Mouse (Mus musculus): Measurements from ENCODE around the gene Lclat1. TPM values are rescaled to one million over a fixed set of nuclear protein-coding genes. Genes with fewer than 3 reads are reported as not detected.

Lclat1 gene
- polyA plus RNA-seq, 1 experiment from 2014 or later = 12.2 TPM

DNA sequence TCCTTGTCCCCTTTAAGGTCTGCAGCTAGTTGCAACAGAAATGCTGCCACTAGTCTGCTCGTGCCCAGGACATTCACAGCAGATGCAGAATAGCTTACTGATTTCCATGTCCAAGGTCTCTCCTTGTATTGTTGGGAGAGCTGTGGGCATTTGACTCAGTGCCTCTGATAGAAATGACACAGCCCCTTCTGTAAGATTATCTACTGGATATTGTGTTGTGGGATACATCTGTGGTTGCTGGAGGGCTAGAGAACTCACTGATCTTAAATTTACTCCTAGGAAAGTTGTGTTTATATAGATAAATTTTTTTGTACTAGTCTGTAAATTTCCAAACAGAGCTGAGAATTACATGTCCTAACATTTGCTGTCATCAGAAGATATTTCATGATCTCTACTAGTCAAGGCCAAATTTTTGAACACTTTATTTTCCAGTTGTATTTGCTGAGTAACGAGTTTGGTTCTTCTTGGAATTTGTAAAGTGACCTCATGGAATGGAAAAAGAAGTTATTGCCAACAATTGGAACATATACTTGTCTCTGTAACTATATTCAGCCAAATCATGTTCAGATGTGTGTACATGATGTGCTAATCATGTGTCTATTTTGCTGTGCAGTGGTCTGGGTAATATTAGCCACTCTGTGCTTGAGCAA lies 87.4 kb downstream of the Lclat1 start:
- no peaks in the 10 kb centered on the region for H3K4me1 ChIP-seq (ENCODE audit: control insufficient read depth, insufficient read depth, low read length)
- 83% methylated on average over 2 of the region's 2 CpGs for WGBS
- ATAC-seq = no peak
- H3K9ac ChIP-seq (ENCODE audit: low read length) = no peak overlapping the region
- no peaks in the 10 kb centered on the region for H3K9me3 ChIP-seq (replicated peaks; ENCODE audit: control insufficient read depth, low read length)
- H3K4me2 ChIP-seq (ENCODE audit: low read length) = no peak overlapping the region
- DNase-seq (ENCODE audit: low spot score) = no peak
- no peak overlapping the region for H3K27ac ChIP-seq (ENCODE audit: low read depth, low read length)
- H3K27me3 ChIP-seq (replicated peaks; ENCODE audit: control insufficient read depth, insufficient read depth, low read length) = no peaks in the 10 kb centered on the region
- no peaks in the 10 kb centered on the region for H3K36me3 ChIP-seq (ENCODE audit: control insufficient read depth, insufficient read depth, low read length)
- no peak overlapping the region for H3K4me3 ChIP-seq (ENCODE audit: low read depth, low read length)

DNA sequence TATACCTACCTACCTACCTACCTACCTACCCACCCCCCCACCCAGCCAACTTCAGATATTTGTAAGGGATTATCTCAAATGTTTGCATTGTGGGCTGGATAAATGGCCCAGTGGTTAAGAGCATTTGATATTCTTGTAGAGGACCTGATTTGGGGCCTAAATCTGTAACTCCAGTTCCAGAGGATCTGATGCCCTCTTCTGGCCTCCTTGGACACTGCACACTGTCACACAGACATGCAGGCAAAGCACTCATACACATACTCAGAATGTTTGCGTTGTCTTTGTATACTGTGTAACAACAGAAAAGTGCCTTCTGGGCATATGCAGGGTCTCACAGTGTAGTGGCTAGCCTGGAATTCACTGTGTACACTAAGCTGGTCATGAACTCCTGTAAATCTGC lies 88.4 kb downstream of the Lclat1 start:
- Histone ChIP-seq H3K27me3 (replicated peaks; ENCODE audit: control insufficient read depth, insufficient read depth, low read length) (no peaks in the 10 kb centered on the region), H3K9me3 (replicated peaks; ENCODE audit: control insufficient read depth, low read length) (no peaks in the 10 kb centered on the region), H3K4me2 (ENCODE audit: low read length) (no peak overlapping the region), H3K4me1 (ENCODE audit: control insufficient read depth, insufficient read depth, low read length) (no peaks in the 10 kb centered on the region), H3K27ac (ENCODE audit: low read depth, low read length) (no peak overlapping the region), H3K4me3 (ENCODE audit: low read depth, low read length) (no peak overlapping the region), H3K36me3 (ENCODE audit: control insufficient read depth, insufficient read depth, low read length) (no peaks in the 10 kb centered on the region), H3K9ac (ENCODE audit: low read length) (no peak overlapping the region)
- ATAC-seq = no peak
- 97% methylated on average over 1 of the region's 1 CpGs for WGBS
- DNase-seq (ENCODE audit: low spot score) = no peak

DNA sequence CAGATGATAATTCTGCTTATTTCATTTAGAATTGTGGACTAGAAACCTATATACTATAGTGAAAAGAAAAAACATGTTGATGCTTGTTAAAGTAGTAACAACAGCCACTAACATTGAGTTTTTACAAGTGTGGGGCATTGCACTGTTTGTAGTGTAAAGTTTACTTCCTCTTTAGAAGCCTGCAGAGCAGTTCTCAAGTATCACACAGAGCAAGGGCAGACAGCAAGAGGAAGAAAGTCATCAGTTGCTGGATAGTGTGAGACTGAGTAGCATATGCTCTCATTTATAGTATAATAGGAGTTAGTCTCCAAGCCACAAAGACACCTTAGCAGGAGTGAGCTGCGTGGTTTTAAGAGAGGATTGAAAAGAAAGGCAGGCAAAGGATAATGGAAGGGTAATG lies 89.9 kb downstream of the Lclat1 start:
- Histone ChIP-seq H3K9ac (ENCODE audit: low read length) (no peak overlapping the region), H3K36me3 (ENCODE audit: control insufficient read depth, insufficient read depth, low read length) (no peaks in the 10 kb centered on the region), H3K27ac (ENCODE audit: low read depth, low read length) (no peak overlapping the region), H3K4me3 (ENCODE audit: low read depth, low read length) (no peak overlapping the region), H3K4me2 (ENCODE audit: low read length) (no peak overlapping the region), H3K27me3 (replicated peaks; ENCODE audit: control insufficient read depth, insufficient read depth, low read length) (no peaks in the 10 kb centered on the region), H3K4me1 (ENCODE audit: control insufficient read depth, insufficient read depth, low read length) (no peaks in the 10 kb centered on the region), H3K9me3 (replicated peaks; ENCODE audit: control insufficient read depth, low read length) (0 out of 2 replicates have a peak, but pooled peaks cover 2% of the 10 kb centered on the region)
- ATAC-seq (no peak), DNase-seq (ENCODE audit: low spot score) (no peak)
- 73% methylated on average over 1 of the region's 1 CpGs for WGBS

DNA sequence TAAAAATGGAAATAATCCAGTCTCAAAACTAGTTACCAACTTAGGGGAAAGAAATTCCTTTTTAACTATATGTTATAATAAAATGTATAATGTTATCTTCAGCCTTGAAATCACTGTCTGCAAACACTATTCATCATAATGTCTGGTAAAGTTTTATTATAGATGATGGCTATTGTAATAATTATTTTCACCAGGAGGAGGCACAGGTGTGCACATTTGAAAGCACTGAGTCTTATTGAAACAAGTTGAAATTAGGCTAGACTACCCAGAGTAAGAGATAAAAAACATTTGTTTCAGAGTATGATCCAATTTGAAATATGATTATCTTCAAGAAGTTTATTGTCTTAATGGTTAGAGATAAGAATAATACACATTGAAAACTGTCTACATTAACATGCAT lies 91.6 kb downstream of the Lclat1 start:
- ATAC-seq = no peak
- Histone ChIP-seq H3K9ac (ENCODE audit: low read length) (no peak overlapping the region), H3K4me3 (ENCODE audit: low read depth, low read length) (no peak overlapping the region), H3K27ac (ENCODE audit: low read depth, low read length) (no peak overlapping the region), H3K4me2 (ENCODE audit: low read length) (no peak overlapping the region), H3K36me3 (ENCODE audit: control insufficient read depth, insufficient read depth, low read length) (no peaks in the 10 kb centered on the region), H3K27me3 (replicated peaks; ENCODE audit: control insufficient read depth, insufficient read depth, low read length) (no peaks in the 10 kb centered on the region), H3K9me3 (replicated peaks; ENCODE audit: control insufficient read depth, low read length) (0 out of 2 replicates have a peak, but pooled peaks cover 3% of the 10 kb centered on the region), H3K4me1 (ENCODE audit: control insufficient read depth, insufficient read depth, low read length) (no peaks in the 10 kb centered on the region)
- DNase-seq (ENCODE audit: low spot score) = no peak

DNA sequence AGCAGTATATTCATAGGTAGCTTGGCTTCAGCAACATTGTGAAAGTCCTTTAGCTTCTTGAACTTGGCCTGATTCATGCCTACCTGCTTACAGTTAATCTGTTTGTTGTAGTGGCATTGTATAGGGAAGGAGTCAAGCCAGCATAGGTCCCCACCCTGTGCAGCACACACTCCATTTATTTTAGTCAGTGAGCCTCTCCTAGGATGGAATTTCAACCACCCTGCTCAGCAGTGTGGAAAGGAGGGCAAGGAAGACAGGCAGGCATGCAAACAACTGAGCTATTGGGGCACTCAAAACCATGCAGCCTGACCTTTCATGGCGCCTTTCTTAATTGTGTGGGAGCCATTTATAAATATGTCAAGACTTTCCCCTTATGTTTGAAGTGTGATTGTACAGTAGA lies 92.6 kb downstream of the Lclat1 start:
- no peaks in the 10 kb centered on the region for H3K4me1 ChIP-seq (ENCODE audit: control insufficient read depth, insufficient read depth, low read length)
- H3K27ac ChIP-seq (ENCODE audit: low read depth, low read length) = no peak overlapping the region
- H3K36me3 ChIP-seq (ENCODE audit: control insufficient read depth, insufficient read depth, low read length) = no peaks in the 10 kb centered on the region
- H3K9ac ChIP-seq (ENCODE audit: low read length) = no peak overlapping the region
- no peak for ATAC-seq
- H3K4me2 ChIP-seq (ENCODE audit: low read length) = no peak overlapping the region
- no peak overlapping the region for H3K4me3 ChIP-seq (ENCODE audit: low read depth, low read length)
- 0 out of 2 replicates have a peak, but pooled peaks cover 3% of the 10 kb centered on the region for H3K9me3 ChIP-seq (replicated peaks; ENCODE audit: control insufficient read depth, low read length)
- WGBS = 86% methylated on average over 1 of the region's 1 CpGs
- no peak for DNase-seq (ENCODE audit: low spot score)
- no peaks in the 10 kb centered on the region for H3K27me3 ChIP-seq (replicated peaks; ENCODE audit: control insufficient read depth, insufficient read depth, low read length)

DNA sequence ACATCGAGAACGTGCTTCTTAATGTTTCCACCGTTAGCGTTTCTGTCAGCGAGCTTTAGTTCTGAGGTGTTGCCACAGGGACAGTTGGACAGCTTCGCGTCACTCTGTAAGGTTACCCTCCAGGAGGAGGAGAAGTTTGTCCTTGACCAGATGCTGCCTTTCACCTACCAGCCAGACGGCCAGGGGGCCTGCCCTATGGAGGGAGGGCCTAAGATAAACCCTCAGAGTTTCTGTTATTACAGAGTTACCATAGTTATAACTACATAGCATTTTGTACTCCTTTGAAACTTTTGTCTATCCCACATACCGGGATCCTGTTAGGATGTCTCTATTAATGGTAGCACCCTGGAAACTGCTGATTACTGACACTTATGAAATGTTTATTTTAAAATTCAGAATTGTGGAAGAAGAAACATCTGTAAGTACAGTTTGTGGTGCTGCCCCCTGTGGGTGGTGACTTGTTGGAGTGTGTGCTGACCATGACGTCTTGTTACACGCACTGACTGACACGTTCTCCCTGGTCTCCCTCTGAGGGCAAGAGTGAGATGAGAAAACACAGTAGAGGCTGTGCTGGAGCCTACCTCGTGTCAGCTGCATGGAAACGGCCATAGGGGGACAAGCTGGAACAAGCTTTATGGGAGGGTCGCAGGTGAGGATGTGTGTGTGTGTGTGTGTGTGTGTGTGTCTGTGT lies 96.0 kb downstream of the Lclat1 start:
- DNase-seq (ENCODE audit: low spot score) = no peak
- no peak overlapping the region for H3K4me3 ChIP-seq (ENCODE audit: low read depth, low read length)
- 0 out of 2 replicates have a peak, but pooled peaks cover 3% of the 10 kb centered on the region for H3K9me3 ChIP-seq (replicated peaks; ENCODE audit: control insufficient read depth, low read length)
- no peak for ATAC-seq
- H3K27me3 ChIP-seq (replicated peaks; ENCODE audit: control insufficient read depth, insufficient read depth, low read length) = no peaks in the 10 kb centered on the region
- H3K4me2 ChIP-seq (ENCODE audit: low read length) = no peak overlapping the region
- H3K36me3 ChIP-seq (ENCODE audit: control insufficient read depth, insufficient read depth, low read length) = no peaks in the 10 kb centered on the region
- no peak overlapping the region for H3K9ac ChIP-seq (ENCODE audit: low read length)
- H3K27ac ChIP-seq (ENCODE audit: low read depth, low read length) = no peak overlapping the region
- WGBS = 91% methylated on average over 15 of the region's 15 CpGs
- H3K4me1 ChIP-seq (ENCODE audit: control insufficient read depth, insufficient read depth, low read length) = no peaks in the 10 kb centered on the region

DNA sequence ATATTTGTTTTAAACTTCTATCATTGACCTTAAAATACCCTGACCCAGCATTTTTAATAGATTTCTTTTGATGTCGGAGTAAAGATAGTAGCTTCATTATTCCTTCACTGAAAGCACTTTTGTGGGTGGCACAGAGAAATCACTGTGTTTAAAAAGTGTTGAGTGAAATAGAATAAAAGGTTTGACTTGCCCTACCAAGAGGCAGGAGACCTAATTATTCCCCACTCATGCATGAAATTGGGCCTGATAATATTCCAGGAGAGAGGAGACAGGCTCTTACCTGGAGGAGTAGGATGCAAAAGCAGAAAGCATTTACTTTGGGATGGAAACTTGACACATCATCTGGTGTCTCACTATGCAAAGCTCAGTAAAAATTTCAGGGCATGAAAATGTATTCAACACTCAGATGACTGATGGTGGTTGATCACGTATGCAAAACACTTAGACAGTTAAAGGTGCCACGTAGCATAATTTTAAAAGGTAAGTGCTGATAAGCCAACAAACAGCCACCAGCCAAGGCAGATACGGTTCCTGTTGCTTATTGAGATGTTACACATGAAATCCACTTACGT lies 103.3 kb downstream of the Lclat1 start:
- no peak overlapping the region for H3K4me3 ChIP-seq (ENCODE audit: low read depth, low read length)
- WGBS = 77% methylated on average over 5 of the region's 5 CpGs
- no peaks in the 10 kb centered on the region for H3K4me1 ChIP-seq (ENCODE audit: control insufficient read depth, insufficient read depth, low read length)
- no peaks in the 10 kb centered on the region for H3K36me3 ChIP-seq (ENCODE audit: control insufficient read depth, insufficient read depth, low read length)
- DNase-seq (ENCODE audit: low spot score) = no peak
- ATAC-seq = no peak
- H3K9ac ChIP-seq (ENCODE audit: low read length) = no peak overlapping the region
- no peak overlapping the region for H3K27ac ChIP-seq (ENCODE audit: low read depth, low read length)
- H3K4me2 ChIP-seq (ENCODE audit: low read length) = no peak overlapping the region
- no peaks in the 10 kb centered on the region for H3K27me3 ChIP-seq (replicated peaks; ENCODE audit: control insufficient read depth, insufficient read depth, low read length)
- H3K9me3 ChIP-seq (replicated peaks; ENCODE audit: control insufficient read depth, low read length) = no peaks in the 10 kb centered on the region

DNA sequence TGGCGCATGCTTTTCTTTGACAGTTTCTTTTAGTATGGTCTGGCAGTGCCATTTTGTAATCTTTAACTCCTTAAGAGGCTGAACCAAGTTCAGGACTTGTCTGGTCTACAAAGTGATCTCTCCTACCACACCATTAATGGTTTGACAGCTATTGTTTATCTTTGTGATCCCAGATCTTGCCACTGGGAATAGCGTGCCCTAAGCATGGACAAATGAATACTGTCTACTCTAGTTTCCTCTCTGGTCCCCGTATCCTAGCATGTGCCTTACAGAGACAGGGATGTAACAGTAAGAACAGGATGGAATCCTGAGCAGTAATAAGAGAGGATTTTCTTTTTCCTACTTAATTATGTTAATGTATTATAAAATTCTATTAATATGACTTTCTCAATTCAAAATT lies 105.0 kb downstream of the Lclat1 start:
- Histone ChIP-seq H3K4me2 (ENCODE audit: low read length) (no peak overlapping the region), H3K4me3 (ENCODE audit: low read depth, low read length) (no peak overlapping the region), H3K4me1 (ENCODE audit: control insufficient read depth, insufficient read depth, low read length) (no peaks in the 10 kb centered on the region), H3K9ac (ENCODE audit: low read length) (no peak overlapping the region), H3K27ac (ENCODE audit: low read depth, low read length) (no peak overlapping the region), H3K36me3 (ENCODE audit: control insufficient read depth, insufficient read depth, low read length) (no peaks in the 10 kb centered on the region), H3K9me3 (replicated peaks; ENCODE audit: control insufficient read depth, low read length) (no peaks in the 10 kb centered on the region), H3K27me3 (replicated peaks; ENCODE audit: control insufficient read depth, insufficient read depth, low read length) (no peaks in the 10 kb centered on the region)
- ATAC-seq (no peak), DNase-seq (ENCODE audit: low spot score) (no peak)
- WGBS = 80% methylated on average over 3 of the region's 3 CpGs

DNA sequence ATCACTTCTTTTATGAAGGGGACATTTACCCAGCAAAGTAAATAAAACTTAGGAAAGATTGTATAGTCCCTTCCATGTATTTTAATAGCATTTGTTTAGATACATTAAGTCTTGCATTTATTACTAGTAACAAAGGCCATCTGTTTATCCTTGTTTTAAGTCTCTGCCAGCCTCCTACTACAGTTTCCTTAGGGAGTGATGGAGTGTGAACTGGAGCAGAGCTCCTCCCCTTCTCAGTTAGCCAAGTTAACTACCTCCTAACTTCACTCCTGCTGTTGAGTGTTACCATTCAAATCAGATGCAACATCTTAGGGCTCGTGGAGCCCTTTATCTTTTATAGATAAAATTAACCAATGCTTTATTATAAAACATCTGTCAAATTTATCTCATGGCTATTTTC lies 105.4 kb downstream of the Lclat1 start:
- H3K36me3 ChIP-seq (ENCODE audit: control insufficient read depth, insufficient read depth, low read length) = no peaks in the 10 kb centered on the region
- 77% methylated on average over 1 of the region's 1 CpGs for WGBS
- no peak overlapping the region for H3K4me3 ChIP-seq (ENCODE audit: low read depth, low read length)
- H3K4me2 ChIP-seq (ENCODE audit: low read length) = no peak overlapping the region
- ATAC-seq (no peak), DNase-seq (ENCODE audit: low spot score) (no peak)
- H3K4me1 ChIP-seq (ENCODE audit: control insufficient read depth, insufficient read depth, low read length) = no peaks in the 10 kb centered on the region
- H3K27ac ChIP-seq (ENCODE audit: low read depth, low read length) = no peak overlapping the region
- no peaks in the 10 kb centered on the region for H3K27me3 ChIP-seq (replicated peaks; ENCODE audit: control insufficient read depth, insufficient read depth, low read length)
- H3K9me3 ChIP-seq (replicated peaks; ENCODE audit: control insufficient read depth, low read length) = no peaks in the 10 kb centered on the region
- no peak overlapping the region for H3K9ac ChIP-seq (ENCODE audit: low read length)

Data from forebrain, embryonic 14.5 days (tissue).